Mouse (Mus musculus) limb, embryonic 11.5 days (tissue): ENCODE measurements around the gene Gjd2. TPM values are rescaled to one million over a fixed set of nuclear protein-coding genes. Genes with fewer than 3 reads are reported as not detected.

Source experiments
- ATAC-seq: fragments of 200-750 bp; cut with Nextera tagmentation; 2 replicates; pipeline ENCODE4 v1.8.0; 2017; ENCODE audit warnings: low read depth; ENCODE audit not compliant: insufficient number of reproducible peaks, low FRiP score, low TSS enrichment
- DNase-seq: peaks from one replicate; pipeline ENCODE4 v3.0.0-alpha.2; 2015; ENCODE audit warnings: low spot score
- H3K27ac ChIP-seq: fragments of 300-500 bp; sonication (generic); replicated peaks from 2 replicates; pipeline ENCODE4 v1.5.1; 2014; ENCODE audit warnings: low read depth, mild to moderate bottlenecking, low read length
- H3K27me3 ChIP-seq: fragments of 300-500 bp; sonication (generic); 2 replicates; pipeline ENCODE4 v1.6.1; 2014; ENCODE audit warnings: mild to moderate bottlenecking, low read length, mixed read lengths; ENCODE audit not compliant: control insufficient read depth, insufficient read depth
- H3K36me3 ChIP-seq: fragments of 300-500 bp; sonication (generic); 2 replicates; pipeline ENCODE4 v1.6.1; 2014; ENCODE audit warnings: mild to moderate bottlenecking, low read length, moderate library complexity, mixed read lengths; ENCODE audit not compliant: control insufficient read depth, insufficient read depth
- H3K4me1 ChIP-seq: fragments of 300-500 bp; sonication (generic); 2 replicates; pipeline ENCODE4 v1.6.1; 2014; ENCODE audit warnings: low read length, mixed read lengths; ENCODE audit not compliant: control insufficient read depth, insufficient read depth
- H3K4me2 ChIP-seq: fragments of 300-500 bp; sonication (generic); 2 replicates; pipeline ENCODE4 v1.6.1; 2014; ENCODE audit warnings: low read depth, mild to moderate bottlenecking, moderate library complexity; ENCODE audit not compliant: severe bottlenecking
- H3K4me3 ChIP-seq: fragments of 300-500 bp; sonication (generic); 2 replicates; pipeline ENCODE4 v1.5.1; 2014; ENCODE audit warnings: low read depth, low read length
- H3K9ac ChIP-seq: fragments of 300-500 bp; sonication (generic); 2 replicates; pipeline ENCODE4 v1.6.1; 2014; ENCODE audit warnings: mild to moderate bottlenecking, low read length
- H3K9me3 ChIP-seq: fragments of 300-500 bp; sonication (generic); 2 replicates; pipeline ENCODE4 v1.6.1; 2016; ENCODE audit warnings: low read length; ENCODE audit not compliant: control insufficient read depth
- whole genome bisulfite sequencing: fragments of 180-500 bp; shearing (Covaris S2); extraction: QIAGEN DNeasy Blood & Tissue Kit; methylation state at CpG from one replicate; pipeline ENCODE4 v1.1.7; 2014; 5-methylcytosine and 5-hydroxymethylcytosine counted together
- polyA plus RNA-seq: library from polyadenylated mRNA; unstranded; fragments of >200 nt; fragmentation: Nextera tagmentation; extraction: Ambion mirVana; gene quantifications from 2 replicates; pipeline ENCODE4 v1.2.1, GENCODE M21; 2014

Gene Gjd2
- not detected in 2 replicates for polyA plus RNA-seq

GRCm38 (mm10) chr2:114013295-114013771, at the start of gene Gjd2:
Gene Gjd2 (minus strand): TSS chr2:114013619.
- ATAC-seq (peak; percentile 51; the same call in 1 of the 2 replicates), DNase-seq (peak; percentile 27)
- H3K4me3 ChIP-seq = peak within 1 kb of the TSS; percentile 33
- H3K27ac ChIP-seq = no peak within 1 kb of the TSS
- peak within 1 kb of the TSS; percentile 72 for H3K4me2 ChIP-seq
- no peak within 1 kb of the TSS for H3K9ac ChIP-seq
- H3K27me3 ChIP-seq = peaks cover 31% of the 10 kb centered on the region
- no peaks in the 10 kb centered on the region for H3K9me3 ChIP-seq
- H3K36me3 ChIP-seq = no peaks in the 10 kb centered on the region
- 0 out of 2 replicates have a peak, but pooled peaks cover 3% of the 10 kb centered on the region for H3K4me1 ChIP-seq
- WGBS = under 1% methylated on average over 57 of the region's 60 CpGs

GRCm38 (mm10) chr2:114060071-114060591, 46.7 kb upstream of the Gjd2 start:
- Histone ChIP-seq H3K9me3 (no peaks in the 10 kb centered on the region), H3K4me2 (no peak overlapping the region), H3K4me3 (no peak overlapping the region), H3K4me1 (no peaks in the 10 kb centered on the region), H3K27me3 (no peaks in the 10 kb centered on the region), H3K27ac (no peak overlapping the region), H3K9ac (no peak overlapping the region), H3K36me3 (no peaks in the 10 kb centered on the region)
- DNase-seq (no peak), ATAC-seq (no peak)
- 67% methylated on average over 6 of the region's 6 CpGs for WGBS

GRCm38 (mm10) chr2:114059608-114060007, 46.2 kb upstream of the Gjd2 start:
- no peak for ATAC-seq
- H3K27ac ChIP-seq = no peak overlapping the region
- H3K4me2 ChIP-seq = no peak overlapping the region
- H3K9me3 ChIP-seq = no peaks in the 10 kb centered on the region
- H3K9ac ChIP-seq = no peak overlapping the region
- H3K4me3 ChIP-seq = no peak overlapping the region
- WGBS = 83% methylated on average over 1 of the region's 1 CpGs
- H3K36me3 ChIP-seq = no peaks in the 10 kb centered on the region
- DNase-seq = no peak
- H3K4me1 ChIP-seq = no peaks in the 10 kb centered on the region
- H3K27me3 ChIP-seq = no peaks in the 10 kb centered on the region

- ATAC-seq = no peak
- 91% methylated on average over 10 of the region's 10 CpGs for WGBS
Observed at GRCm38 (mm10) chr2:114058226-114058796, 44.9 kb upstream of the Gjd2 start.

GRCm38 (mm10) chr2:114057303-114057853, 44.0 kb upstream of the Gjd2 start:
- H3K4me3 ChIP-seq = no peak overlapping the region
- no peaks in the 10 kb centered on the region for H3K9me3 ChIP-seq
- WGBS = 11% methylated on average over 10 of the region's 10 CpGs
- H3K4me1 ChIP-seq = no peaks in the 10 kb centered on the region
- no peak overlapping the region for H3K27ac ChIP-seq
- no peak overlapping the region for H3K4me2 ChIP-seq
- ATAC-seq (0 out of 2 replicates have a peak, but pooled peaks have one; percentile 38), DNase-seq (no peak)
- H3K9ac ChIP-seq = no peak overlapping the region
- no peaks in the 10 kb centered on the region for H3K36me3 ChIP-seq
- no peaks in the 10 kb centered on the region for H3K27me3 ChIP-seq

More at GRCm38 (mm10) chr2:114058226-114058796, 44.9 kb upstream of the Gjd2 start:
- no peaks in the 10 kb centered on the region for H3K36me3 ChIP-seq
- H3K27ac ChIP-seq = no peak overlapping the region
- no peaks in the 10 kb centered on the region for H3K27me3 ChIP-seq
- H3K4me3 ChIP-seq = no peak overlapping the region
- no peaks in the 10 kb centered on the region for H3K4me1 ChIP-seq
- no peak overlapping the region for H3K4me2 ChIP-seq
- H3K9me3 ChIP-seq = no peaks in the 10 kb centered on the region
- no peak for DNase-seq
- no peak overlapping the region for H3K9ac ChIP-seq

- Histone ChIP-seq H3K4me1 (no peaks in the 10 kb centered on the region), H3K9ac (no peak overlapping the region), H3K36me3 (no peaks in the 10 kb centered on the region), H3K4me3 (no peak overlapping the region), H3K27me3 (no peaks in the 10 kb centered on the region), H3K9me3 (no peaks in the 10 kb centered on the region), H3K27ac (no peak overlapping the region), H3K4me2 (no peak overlapping the region)
- WGBS = 87% methylated on average over 4 of the region's 4 CpGs
- no peak for ATAC-seq
- DNase-seq = no peak
Observed at GRCm38 (mm10) chr2:114054129-114054528, 40.7 kb upstream of the Gjd2 start.

- H3K27me3 ChIP-seq = no peaks in the 10 kb centered on the region
- no peak within 1 kb of the TSS for H3K4me2 ChIP-seq
- no peaks in the 10 kb centered on the region for H3K4me1 ChIP-seq
- no peaks in the 10 kb centered on the region for H3K36me3 ChIP-seq
- no peak for DNase-seq
- WGBS = 26% methylated on average over 14 of the region's 14 CpGs
- no peaks in the 10 kb centered on the region for H3K9me3 ChIP-seq
- no peak within 1 kb of the TSS for H3K4me3 ChIP-seq
- peak; percentile 48; the same call in 1 of the 2 replicates for ATAC-seq
- no peak within 1 kb of the TSS for H3K27ac ChIP-seq
- H3K9ac ChIP-seq = no peak within 1 kb of the TSS
Observed at GRCm38 (mm10) chr2:114052696-114053598, 39.5 kb upstream of the Gjd2 start, which contains the start of gene Actc1. Gene Actc1 (minus strand): TSS chr2:114053548.

- no peak for ATAC-seq
- 87% methylated on average over 14 of the region's 14 CpGs for WGBS
- Histone ChIP-seq H3K27ac (no peak overlapping the region), H3K4me1 (no peaks in the 10 kb centered on the region), H3K27me3 (no peaks in the 10 kb centered on the region), H3K4me3 (no peak overlapping the region), H3K9me3 (no peaks in the 10 kb centered on the region), H3K36me3 (no peaks in the 10 kb centered on the region), H3K4me2 (no peak overlapping the region), H3K9ac (no peak overlapping the region)
- DNase-seq = no peak
Observed at GRCm38 (mm10) chr2:114051871-114052241, 38.4 kb upstream of the Gjd2 start.
